Mouse (Mus musculus) layer of hippocampus, adult 9-10 months (tissue): ENCODE results near the gene Lipc.

Source experiments
- DNase-seq: peaks from one replicate; pipeline ENCODE4 v3.0.0; 2022; ENCODE audit warnings: low spot score

Gene Lipc

GRCm38 (mm10) chr9:70952126-70952525 is at the start of gene Lipc:
TSS of gene Lipc (minus strand) at chr9:70952226.
- no peak for DNase-seq

- no peak for DNase-seq
Measured at GRCm38 (mm10) chr9:70999161-70999560, 47.1 kb upstream of the Lipc start.

- DNase-seq = peak; percentile 37
Measured at GRCm38 (mm10) chr9:70998719-70999118, 46.7 kb upstream of the Lipc start.

GRCm38 (mm10) chr9:70993326-70993725 is 41.3 kb upstream of the Lipc start:
- no peak for DNase-seq

- no peak for DNase-seq
Measured at GRCm38 (mm10) chr9:70991401-70991800, 39.4 kb upstream of the Lipc start.

GRCm38 (mm10) chr9:70987210-70987609 is 35.2 kb upstream of the Lipc start:
- DNase-seq = no peak

GRCm38 (mm10) chr9:70982991-70983480 is 31.0 kb upstream of the Lipc start:
- no peak for DNase-seq

GRCm38 (mm10) chr9:70981721-70982120 is 29.7 kb upstream of the Lipc start:
- no peak for DNase-seq

GRCm38 (mm10) chr9:70979641-70980040 is 27.6 kb upstream of the Lipc start:
- no peak for DNase-seq

GRCm38 (mm10) chr9:70979171-70979570 is 27.1 kb upstream of the Lipc start:
- DNase-seq = no peak

- DNase-seq = no peak
Measured at GRCm38 (mm10) chr9:70977392-70977791, 25.4 kb upstream of the Lipc start.

GRCm38 (mm10) chr9:70975921-70976320 is 23.9 kb upstream of the Lipc start:
- DNase-seq = no peak

- DNase-seq = no peak
Measured at GRCm38 (mm10) chr9:70973286-70973685, 21.3 kb upstream of the Lipc start.

- DNase-seq = no peak
Measured at GRCm38 (mm10) chr9:70969244-70969643, 17.2 kb upstream of the Lipc start.

- no peak for DNase-seq
Measured at GRCm38 (mm10) chr9:70965999-70966994, 14.3 kb upstream of the Lipc start.

- DNase-seq = no peak
Measured at GRCm38 (mm10) chr9:70965422-70965821, 13.4 kb upstream of the Lipc start.

- DNase-seq = no peak
Measured at GRCm38 (mm10) chr9:70965011-70965410, 13.0 kb upstream of the Lipc start.

- no peak for DNase-seq
Measured at GRCm38 (mm10) chr9:70963461-70963891, 11.4 kb upstream of the Lipc start.

- no peak for DNase-seq
Measured at GRCm38 (mm10) chr9:70962781-70963455, 10.9 kb upstream of the Lipc start.

- no peak for DNase-seq
Measured at GRCm38 (mm10) chr9:70960301-70960700, 8.3 kb upstream of the Lipc start.

- no peak for DNase-seq
Measured at GRCm38 (mm10) chr9:70959866-70960265, 7.8 kb upstream of the Lipc start.

GRCm38 (mm10) chr9:70959447-70959846 is 7.4 kb upstream of the Lipc start:
- DNase-seq = no peak

- DNase-seq = no peak
Measured at GRCm38 (mm10) chr9:70958381-70958780, 6.4 kb upstream of the Lipc start.
